Mouse (Mus musculus) megakaryocyte, embryonic 14.5 days (primary cell): ENCODE data around the gene Ppp2r5d. TPM values are rescaled to one million over a fixed set of nuclear protein-coding genes. Genes with fewer than 3 reads are reported as not detected.

ENCODE experiments used
- H3K27me3 ChIP-seq: replicated peaks from 2 replicates; pipeline ENCODE3; 2012; ENCODE audit warnings: inconsistent platforms
- H3K36me3 ChIP-seq: replicated peaks from 2 replicates; pipeline ENCODE3; 2012; ENCODE audit warnings: low read length, inconsistent platforms, mixed read lengths
- H3K4me1 ChIP-seq: 2 replicates; pipeline ENCODE4 v1.6.1; 2012; ENCODE audit warnings: inconsistent platforms
- H3K4me3 ChIP-seq: replicated peaks from 2 replicates; pipeline ENCODE3; 2012; ENCODE audit warnings: moderate library complexity, mild to moderate bottlenecking, inconsistent platforms
- H3K9me3 ChIP-seq: 2 replicates; pipeline ENCODE4 v1.6.1; 2012; ENCODE audit warnings: inconsistent platforms
- FLI1 ChIP-seq: IDR thresholded peaks from 2 replicates; pipeline ENCODE4 v1.6.1; 2012; ENCODE audit warnings: low read length, inconsistent platforms, mixed read lengths
- GATA1 ChIP-seq: IDR thresholded peaks from 3 replicates; pipeline ENCODE4 v1.6.1; 2012; ENCODE audit warnings: mixed read lengths, low read length, inconsistent platforms, borderline replicate concordance
- polyA plus RNA-seq: library from polyadenylated mRNA; stranded (reverse); fragments of >175 nt; gene quantifications from 2 replicates; pipeline ENCODE4 v1.2.3, GENCODE M21; 2012; ENCODE audit warnings: low replicate concordance; ENCODE audit not compliant: insufficient read depth

The Ppp2r5d gene
- polyA plus RNA-seq, 1 experiment = 33.5 TPM

DNA sequence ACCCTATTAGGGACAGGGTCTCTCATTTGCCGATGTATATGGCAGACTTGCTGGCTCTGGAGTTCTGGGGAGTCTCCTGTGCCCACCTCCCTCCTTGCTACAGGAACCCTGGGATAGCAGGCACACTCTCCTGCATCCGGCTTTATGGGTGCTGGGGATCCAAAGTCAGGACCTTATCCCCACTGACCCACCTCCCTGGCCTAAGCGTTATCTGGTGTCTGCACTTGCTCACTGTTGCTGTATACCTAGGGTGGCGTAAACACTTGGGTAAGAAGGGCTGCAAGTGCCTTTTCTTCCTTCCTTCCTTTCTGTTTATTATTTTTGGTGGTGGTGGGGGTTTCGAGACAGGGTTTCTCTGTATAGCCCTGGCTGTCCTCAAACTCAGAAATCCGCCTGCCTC, 36.4 kb upstream of the Ppp2r5d start:
- Histone ChIP-seq H3K36me3 (peaks cover 72% of the 10 kb centered on the region), H3K27me3 (no peaks in the 10 kb centered on the region), H3K4me1 (peaks cover 53% of the 10 kb centered on the region), H3K9me3 (no peaks in the 10 kb centered on the region), H3K4me3 (no peak overlapping the region)
- TF ChIP-seq GATA1 (no peak), FLI1 (no peak)

DNA sequence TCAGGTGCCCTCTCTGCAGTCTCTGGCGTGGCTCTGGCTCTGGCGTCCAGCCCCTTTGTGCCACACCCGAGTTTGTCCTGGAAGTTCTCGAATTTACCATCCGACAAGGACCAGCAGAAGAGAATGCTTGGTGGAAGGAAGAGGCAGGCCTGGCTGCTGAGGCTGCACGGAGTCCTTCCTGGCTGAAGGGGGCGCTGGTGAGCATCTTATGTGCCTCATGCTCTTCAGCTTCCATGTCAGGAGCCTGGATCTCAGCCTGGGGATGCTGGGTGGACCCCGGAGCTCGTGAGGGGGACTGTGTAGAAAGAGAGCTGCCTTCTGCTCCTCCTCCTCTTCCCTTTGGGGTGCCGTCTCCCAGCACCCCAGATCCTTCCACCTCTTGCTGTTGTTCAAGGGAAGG, 31.2 kb upstream of the Ppp2r5d start:
- no peaks in the 10 kb centered on the region for H3K27me3 ChIP-seq
- H3K4me3 ChIP-seq = no peak overlapping the region
- H3K9me3 ChIP-seq = no peaks in the 10 kb centered on the region
- H3K4me1 ChIP-seq = peaks cover 24% of the 10 kb centered on the region
- H3K36me3 ChIP-seq = peaks cover 54% of the 10 kb centered on the region
- TF ChIP-seq GATA1 (no peak), FLI1 (no peak)

DNA sequence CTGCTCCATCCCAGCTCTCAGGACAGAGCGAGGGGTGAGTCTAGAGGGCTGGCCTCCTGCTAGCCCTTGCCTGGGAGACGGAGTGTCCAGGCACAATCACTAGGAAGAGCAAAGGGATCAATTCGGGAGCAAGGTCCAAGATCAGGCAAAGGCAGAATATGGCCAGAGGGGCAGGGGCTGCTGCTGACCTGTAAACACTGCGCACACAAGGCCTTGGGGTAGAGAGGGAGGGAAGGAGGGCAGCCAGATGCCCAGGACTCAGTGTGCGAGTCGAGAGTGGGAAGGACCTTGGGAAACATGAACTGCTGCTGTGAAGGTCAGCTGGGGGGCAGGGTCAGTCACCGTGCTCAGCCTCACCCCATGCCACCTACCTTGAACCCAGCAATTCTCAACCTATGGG, 30.4 kb upstream of the Ppp2r5d start:
- no peaks in the 10 kb centered on the region for H3K27me3 ChIP-seq
- TF ChIP-seq GATA1 = no peak
- no peak for TF ChIP-seq FLI1
- H3K36me3 ChIP-seq = peaks cover 52% of the 10 kb centered on the region
- H3K4me3 ChIP-seq = no peak overlapping the region
- no peaks in the 10 kb centered on the region for H3K9me3 ChIP-seq
- H3K4me1 ChIP-seq = peaks cover 23% of the 10 kb centered on the region

GRCm38 (mm10) chr17:46734055-46734454, 29.1 kb upstream of the Ppp2r5d start:
- Histone ChIP-seq H3K9me3 (no peaks in the 10 kb centered on the region), H3K36me3 (peaks cover 52% of the 10 kb centered on the region), H3K27me3 (peaks cover under 1% of the 10 kb centered on the region), H3K4me3 (no peak overlapping the region), H3K4me1 (peaks cover 27% of the 10 kb centered on the region)
- TF ChIP-seq GATA1 (no peak), FLI1 (no peak)

DNA sequence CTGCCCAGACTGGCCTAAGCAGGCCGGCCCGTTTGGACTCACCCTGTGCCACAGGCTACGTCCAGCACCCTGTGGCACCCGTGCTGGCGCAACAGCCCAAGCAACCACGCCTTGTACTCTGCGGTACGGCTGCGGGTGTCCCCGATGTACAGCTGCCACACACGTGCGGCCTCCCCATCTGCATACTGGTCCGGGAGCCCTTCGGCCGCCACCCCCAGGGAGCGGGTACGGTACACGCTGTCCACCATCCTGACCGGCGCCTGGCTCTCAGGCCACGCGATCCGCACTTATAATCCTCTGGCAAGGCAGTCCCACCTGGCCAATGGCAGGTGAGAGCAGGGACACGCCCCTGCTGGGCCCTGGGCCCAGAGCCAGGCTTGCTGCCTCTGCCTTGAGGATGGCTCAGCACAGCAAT, 24.0 kb upstream of the Ppp2r5d start, which contains the start of gene Gnmt:
TSS of gene Gnmt (minus strand) at position 265 of the 415 bp plus-strand sequence.
- peaks cover 33% of the 10 kb centered on the region for H3K36me3 ChIP-seq
- no peaks in the 10 kb centered on the region for H3K9me3 ChIP-seq
- peaks cover 6% of the 10 kb centered on the region for H3K27me3 ChIP-seq
- peaks cover 30% of the 10 kb centered on the region for H3K4me1 ChIP-seq
- TF ChIP-seq GATA1 = no peak
- TF ChIP-seq FLI1 = no peak
- no peak within 1 kb of the TSS for H3K4me3 ChIP-seq

- Histone ChIP-seq H3K4me3 (no peak overlapping the region), H3K9me3 (no peaks in the 10 kb centered on the region)
- no peak for TF ChIP-seq FLI1
- TF ChIP-seq GATA1 = no peak
Measured at GRCm38 (mm10) chr17:46728496-46728895, 23.6 kb upstream of the Ppp2r5d start.

GRCm38 (mm10) chr17:46728021-46728420, 23.1 kb upstream of the Ppp2r5d start:
- Histone ChIP-seq H3K9me3 (no peaks in the 10 kb centered on the region), H3K4me3 (no peak overlapping the region), H3K27me3 (peaks cover 6% of the 10 kb centered on the region), H3K36me3 (peaks cover 36% of the 10 kb centered on the region), H3K4me1 (peaks cover 26% of the 10 kb centered on the region)
- TF ChIP-seq GATA1 = no peak
- TF ChIP-seq FLI1 = no peak

More at GRCm38 (mm10) chr17:46728496-46728895, 23.6 kb upstream of the Ppp2r5d start:
- peaks cover 27% of the 10 kb centered on the region for H3K4me1 ChIP-seq
- peaks cover 6% of the 10 kb centered on the region for H3K27me3 ChIP-seq
- peaks cover 33% of the 10 kb centered on the region for H3K36me3 ChIP-seq

- Histone ChIP-seq H3K4me3 (no peak overlapping the region), H3K4me1 (peaks cover 27% of the 10 kb centered on the region), H3K9me3 (no peaks in the 10 kb centered on the region), H3K36me3 (peaks cover 42% of the 10 kb centered on the region), H3K27me3 (peaks cover 6% of the 10 kb centered on the region)
- TF ChIP-seq FLI1 (no peak), GATA1 (no peak)
Measured at GRCm38 (mm10) chr17:46727271-46727670, 22.4 kb upstream of the Ppp2r5d start.

- Histone ChIP-seq H3K4me3 (no peak overlapping the region), H3K36me3 (peaks cover 55% of the 10 kb centered on the region), H3K27me3 (peaks cover 6% of the 10 kb centered on the region), H3K4me1 (peaks cover 31% of the 10 kb centered on the region), H3K9me3 (no peaks in the 10 kb centered on the region)
- TF ChIP-seq GATA1 (no peak), FLI1 (no peak)
Measured at GRCm38 (mm10) chr17:46725731-46726645, 21.1 kb upstream of the Ppp2r5d start.

GRCm38 (mm10) chr17:46725273-46725672, 20.4 kb upstream of the Ppp2r5d start:
- peaks cover 31% of the 10 kb centered on the region for H3K4me1 ChIP-seq
- no peak overlapping the region for H3K4me3 ChIP-seq
- no peaks in the 10 kb centered on the region for H3K9me3 ChIP-seq
- H3K36me3 ChIP-seq = peaks cover 62% of the 10 kb centered on the region
- H3K27me3 ChIP-seq = peaks cover 6% of the 10 kb centered on the region
- TF ChIP-seq GATA1 (no peak), FLI1 (no peak)
